Mouse (Mus musculus): ENCODE results near the gene Krba1. TPM values are rescaled to one million over a fixed set of nuclear protein-coding genes. Genes with fewer than 3 reads are reported as not detected.

The Krba1 gene
- polyA plus RNA-seq, 1 experiment from 2014 or later, result 10.1 TPM

DNA sequence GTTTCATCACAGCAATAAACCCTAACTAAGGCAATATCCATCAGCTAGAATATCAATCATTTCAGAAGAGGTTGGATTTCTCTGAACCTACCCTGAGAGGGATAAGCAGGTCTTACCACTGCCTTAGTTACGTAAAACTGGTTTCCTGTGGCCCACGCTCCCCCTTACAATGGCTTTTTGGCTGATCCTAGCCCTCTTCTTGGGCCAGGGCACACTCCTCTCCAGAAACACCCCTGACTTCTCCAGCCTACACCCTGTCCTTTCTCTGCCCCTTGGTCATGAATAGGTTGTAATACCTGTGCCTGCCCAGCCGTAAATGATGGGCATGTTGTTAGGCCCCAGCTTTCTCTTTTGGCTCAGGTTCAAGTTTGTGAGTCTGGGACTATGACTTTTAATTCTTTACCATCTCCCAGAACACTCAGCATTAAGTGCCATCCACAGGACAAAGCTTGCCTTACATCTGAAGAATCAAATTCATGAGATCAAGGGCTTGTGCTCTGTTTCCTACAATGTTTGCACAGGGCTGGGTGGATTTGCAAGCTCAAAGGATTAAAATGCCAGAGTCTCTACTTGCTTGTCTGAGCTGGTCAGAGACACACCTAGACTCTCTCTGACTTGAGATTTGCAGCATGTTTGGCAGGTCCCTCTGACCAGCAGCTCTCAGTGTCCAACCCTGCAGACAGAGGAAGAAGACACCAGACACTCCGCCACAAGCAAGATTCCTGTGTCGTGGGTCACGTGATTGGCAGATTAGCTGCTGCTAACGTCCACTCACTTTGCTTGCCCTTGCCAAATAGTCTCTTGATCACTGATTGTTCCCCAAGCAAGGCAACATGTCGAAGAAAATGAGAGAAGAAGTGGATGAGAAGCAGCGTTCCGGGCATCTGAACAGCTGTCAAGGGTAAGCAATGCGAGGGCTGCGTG lies 37.8 kb downstream of the Krba1 start:
- Histone ChIP-seq H3K4me3 (ENCODE audit: low read depth, low read length) (no peak overlapping the region), H3K9me3 (ENCODE audit: control insufficient read depth, low read length) (no peaks in the 10 kb centered on the region), H3K27me3 (replicated peaks; ENCODE audit: control insufficient read depth, insufficient read depth, low read length) (peaks cover 6% of the 10 kb centered on the region), H3K36me3 (ENCODE audit: control insufficient read depth, insufficient read depth, low read length) (peaks cover 4% of the 10 kb centered on the region; the same call in 1 of the 2 replicates), H3K9ac (ENCODE audit: low read depth, low read length) (no peak overlapping the region), H3K4me1 (replicated peaks; ENCODE audit: control insufficient read depth, insufficient read depth, low read length) (no peaks in the 10 kb centered on the region), H3K4me2 (no peak overlapping the region), H3K27ac (ENCODE audit: low read depth, low read length) (no peak overlapping the region)
- DNase-seq (ENCODE audit: low spot score) (no peak), ATAC-seq (replicated peaks; ENCODE audit: low FRiP score) (no peak)
- WGBS, result 49% methylated on average over 12 of the region's 12 CpGs

GRCm38 (mm10) chr6:48434651-48435050 lies 39.3 kb downstream of the Krba1 start:
- DNase-seq (ENCODE audit: low spot score) (no peak), ATAC-seq (replicated peaks; ENCODE audit: low FRiP score) (no peak)
- Histone ChIP-seq H3K4me2 (no peak overlapping the region), H3K4me3 (ENCODE audit: low read depth, low read length) (no peak overlapping the region), H3K27me3 (replicated peaks; ENCODE audit: control insufficient read depth, insufficient read depth, low read length) (peaks cover 21% of the 10 kb centered on the region), H3K9ac (ENCODE audit: low read depth, low read length) (no peak overlapping the region), H3K36me3 (ENCODE audit: control insufficient read depth, insufficient read depth, low read length) (peaks cover 4% of the 10 kb centered on the region; the same call in 1 of the 2 replicates), H3K4me1 (replicated peaks; ENCODE audit: control insufficient read depth, insufficient read depth, low read length) (no peaks in the 10 kb centered on the region), H3K27ac (ENCODE audit: low read depth, low read length) (no peak overlapping the region), H3K9me3 (ENCODE audit: control insufficient read depth, low read length) (no peaks in the 10 kb centered on the region)
- WGBS, result 61% methylated on average over 6 of the region's 6 CpGs

DNA sequence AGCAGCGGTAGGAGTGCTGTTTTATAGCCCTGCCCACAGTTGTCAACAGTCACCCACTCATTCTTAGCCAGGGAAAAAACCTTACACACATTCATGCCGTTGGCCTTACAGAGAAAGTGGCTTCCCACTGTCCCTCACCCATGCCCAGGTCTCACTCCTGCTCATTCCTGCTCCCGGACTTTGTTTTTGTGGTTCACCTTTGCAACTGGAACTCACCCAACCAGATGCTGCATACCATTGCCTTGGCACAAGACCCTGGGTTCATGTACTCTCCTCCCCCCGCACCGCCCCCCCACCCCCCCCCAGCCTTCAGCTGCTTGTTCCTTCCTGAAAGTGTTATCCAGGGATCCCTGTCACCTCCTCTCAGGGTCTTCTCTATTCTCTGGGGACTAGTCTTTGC lies 39.7 kb downstream of the Krba1 start:
- Histone ChIP-seq H3K9me3 (ENCODE audit: control insufficient read depth, low read length) (no peaks in the 10 kb centered on the region), H3K27ac (ENCODE audit: low read depth, low read length) (no peak overlapping the region), H3K4me3 (ENCODE audit: low read depth, low read length) (no peak overlapping the region), H3K36me3 (ENCODE audit: control insufficient read depth, insufficient read depth, low read length) (peaks cover 4% of the 10 kb centered on the region; the same call in 1 of the 2 replicates), H3K9ac (ENCODE audit: low read depth, low read length) (no peak overlapping the region), H3K4me2 (no peak overlapping the region), H3K4me1 (replicated peaks; ENCODE audit: control insufficient read depth, insufficient read depth, low read length) (no peaks in the 10 kb centered on the region), H3K27me3 (replicated peaks; ENCODE audit: control insufficient read depth, insufficient read depth, low read length) (peaks cover 22% of the 10 kb centered on the region)
- WGBS, result 49% methylated on average over 5 of the region's 5 CpGs
- DNase-seq (ENCODE audit: low spot score), result no peak
- no peak for ATAC-seq (replicated peaks; ENCODE audit: low FRiP score)

- Histone ChIP-seq H3K27me3 (replicated peaks; ENCODE audit: control insufficient read depth, insufficient read depth, low read length) (peaks cover 22% of the 10 kb centered on the region), H3K9ac (ENCODE audit: low read depth, low read length) (no peak overlapping the region), H3K4me1 (replicated peaks; ENCODE audit: control insufficient read depth, insufficient read depth, low read length) (no peaks in the 10 kb centered on the region), H3K9me3 (ENCODE audit: control insufficient read depth, low read length) (no peaks in the 10 kb centered on the region), H3K4me2 (no peak overlapping the region), H3K4me3 (ENCODE audit: low read depth, low read length) (no peak overlapping the region), H3K27ac (ENCODE audit: low read depth, low read length) (no peak overlapping the region), H3K36me3 (ENCODE audit: control insufficient read depth, insufficient read depth, low read length) (peaks cover 4% of the 10 kb centered on the region; the same call in 1 of the 2 replicates)
- 69% methylated on average over 5 of the region's 5 CpGs for WGBS
- DNase-seq (ENCODE audit: low spot score) (no peak), ATAC-seq (replicated peaks; ENCODE audit: low FRiP score) (no peak)
Observed at GRCm38 (mm10) chr6:48435706-48436349, 40.4 kb downstream of the Krba1 start.

DNA sequence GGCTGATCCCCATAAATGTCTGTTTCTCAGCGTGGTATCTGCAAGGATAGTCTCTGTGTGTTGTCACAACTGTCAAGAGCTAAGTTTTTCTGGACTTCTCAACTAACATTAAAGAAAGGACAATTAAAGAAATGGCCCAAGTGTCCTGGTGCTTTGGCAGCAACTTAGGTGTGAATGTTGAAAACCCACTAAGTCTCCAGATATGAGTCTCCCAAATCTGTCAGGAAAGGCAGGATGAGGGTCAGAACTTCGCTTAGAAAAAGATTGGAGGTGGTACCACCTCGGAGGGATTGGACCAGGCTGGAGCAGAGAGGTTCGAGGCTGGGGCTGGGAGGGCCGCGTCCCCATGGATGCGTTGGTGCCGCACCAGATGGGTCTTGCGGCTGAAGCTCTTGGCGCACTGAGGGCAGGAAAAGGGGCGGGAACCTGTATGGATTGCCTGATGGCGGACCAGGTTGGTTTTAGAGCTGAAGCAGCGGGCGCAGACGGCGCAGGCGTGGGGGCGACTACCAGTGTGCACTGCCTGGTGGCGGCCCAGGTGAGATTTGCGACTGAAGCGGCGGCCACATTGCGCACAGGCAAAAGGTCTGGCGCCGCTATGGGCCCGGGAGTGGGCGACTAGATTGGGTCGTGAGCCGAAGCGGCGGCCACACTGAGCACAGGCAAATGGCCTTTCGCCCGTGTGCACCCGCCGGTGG lies 42.4 kb downstream of the Krba1 start:
- ATAC-seq (replicated peaks; ENCODE audit: low FRiP score) (no peak), DNase-seq (ENCODE audit: low spot score) (no peak)
- Histone ChIP-seq H3K36me3 (ENCODE audit: control insufficient read depth, insufficient read depth, low read length) (peaks cover 4% of the 10 kb centered on the region; the same call in 1 of the 2 replicates), H3K9ac (ENCODE audit: low read depth, low read length) (no peak overlapping the region), H3K4me3 (ENCODE audit: low read depth, low read length) (no peak overlapping the region), H3K4me2 (no peak overlapping the region; the same call in 1 of the 2 replicates), H3K27me3 (replicated peaks; ENCODE audit: control insufficient read depth, insufficient read depth, low read length) (peaks cover 22% of the 10 kb centered on the region), H3K4me1 (replicated peaks; ENCODE audit: control insufficient read depth, insufficient read depth, low read length) (0 out of 2 replicates have a peak, but pooled peaks cover 3% of the 10 kb centered on the region), H3K27ac (ENCODE audit: low read depth, low read length) (no peak overlapping the region), H3K9me3 (ENCODE audit: control insufficient read depth, low read length) (peaks cover 3% of the 10 kb centered on the region; the same call in 1 of the 2 replicates)
- WGBS, result 52% methylated on average over 35 of the region's 35 CpGs

DNA sequence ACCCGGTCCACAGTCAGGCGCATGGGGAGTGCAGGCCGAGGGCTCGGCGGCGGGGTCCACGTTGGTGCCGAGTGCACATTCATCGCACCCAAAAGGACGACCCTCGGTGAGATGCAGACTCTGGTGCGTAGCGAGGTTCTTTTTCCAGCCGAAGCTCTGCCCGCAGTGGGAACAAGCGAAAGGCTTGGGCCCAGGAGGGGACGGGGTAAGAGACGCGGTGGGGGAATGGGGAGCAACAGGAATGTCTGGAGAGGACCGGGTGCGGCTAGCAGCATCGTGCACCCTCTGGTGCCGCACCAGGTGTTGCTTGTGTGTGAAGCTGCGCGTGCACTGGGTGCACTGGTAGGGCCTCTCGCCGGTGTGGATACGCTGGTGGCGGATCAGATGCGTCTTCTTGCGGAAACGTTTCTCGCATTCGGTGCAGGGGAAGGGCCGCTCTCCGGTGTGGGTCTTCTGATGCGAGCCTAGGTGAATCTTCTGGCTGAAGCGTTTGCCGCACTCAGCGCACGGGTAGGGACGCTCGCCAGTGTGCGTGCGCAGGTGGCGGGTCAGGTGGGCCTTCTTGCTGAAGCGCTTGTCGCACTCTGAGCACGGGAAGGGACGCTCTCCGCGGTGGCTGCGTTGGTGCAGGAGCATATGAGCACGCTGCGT lies 43.2 kb downstream of the Krba1 start:
- peaks cover 4% of the 10 kb centered on the region; the same call in 1 of the 2 replicates for H3K36me3 ChIP-seq (ENCODE audit: control insufficient read depth, insufficient read depth, low read length)
- no peak overlapping the region for H3K9ac ChIP-seq (ENCODE audit: low read depth, low read length)
- DNase-seq (ENCODE audit: low spot score) (peak; percentile 40), ATAC-seq (replicated peaks; ENCODE audit: low FRiP score) (no peak)
- peaks cover 22% of the 10 kb centered on the region for H3K27me3 ChIP-seq (replicated peaks; ENCODE audit: control insufficient read depth, insufficient read depth, low read length)
- peak overlapping the region; percentile 14; the same call in 1 of the 2 replicates for H3K4me3 ChIP-seq (ENCODE audit: low read depth, low read length)
- peak overlapping the region; percentile 19; the same call in 1 of the 2 replicates for H3K4me2 ChIP-seq
- H3K9me3 ChIP-seq (ENCODE audit: control insufficient read depth, low read length), result peaks cover 3% of the 10 kb centered on the region; the same call in 1 of the 2 replicates
- WGBS, result 52% methylated on average over 55 of the region's 55 CpGs
- H3K27ac ChIP-seq (ENCODE audit: low read depth, low read length), result no peak overlapping the region
- H3K4me1 ChIP-seq (replicated peaks; ENCODE audit: control insufficient read depth, insufficient read depth, low read length), result peaks cover 4% of the 10 kb centered on the region; the same call in 1 of the 2 replicates

DNA sequence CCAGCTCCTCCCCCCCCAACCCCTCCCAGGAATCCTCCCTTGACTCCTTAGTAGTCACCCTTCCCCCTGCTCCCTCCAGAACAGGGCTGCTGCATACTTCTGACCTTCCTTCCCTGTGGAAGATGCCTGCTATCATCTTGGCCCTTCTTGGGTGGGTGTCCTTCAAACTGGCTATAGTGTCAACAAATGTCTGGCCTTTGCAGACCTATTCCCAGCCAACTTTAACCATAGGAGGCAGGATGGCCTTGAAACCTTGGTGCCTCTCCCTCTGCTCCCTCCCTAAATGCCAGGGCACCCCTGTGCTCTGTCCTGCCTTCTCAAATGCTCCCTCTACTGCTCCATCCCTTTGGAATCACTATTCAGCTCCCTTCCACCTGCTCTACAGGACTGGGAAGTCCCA lies 44.3 kb downstream of the Krba1 start:
- Histone ChIP-seq H3K9me3 (ENCODE audit: control insufficient read depth, low read length) (peaks cover 3% of the 10 kb centered on the region; the same call in 1 of the 2 replicates), H3K36me3 (ENCODE audit: control insufficient read depth, insufficient read depth, low read length) (peaks cover 4% of the 10 kb centered on the region; the same call in 1 of the 2 replicates), H3K4me1 (replicated peaks; ENCODE audit: control insufficient read depth, insufficient read depth, low read length) (peaks cover 5% of the 10 kb centered on the region; the same call in 1 of the 2 replicates), H3K4me2 (no peak overlapping the region), H3K9ac (ENCODE audit: low read depth, low read length) (no peak overlapping the region), H3K4me3 (ENCODE audit: low read depth, low read length) (no peak overlapping the region), H3K27ac (ENCODE audit: low read depth, low read length) (no peak overlapping the region), H3K27me3 (replicated peaks; ENCODE audit: control insufficient read depth, insufficient read depth, low read length) (peaks cover 22% of the 10 kb centered on the region)
- DNase-seq (ENCODE audit: low spot score) (no peak), ATAC-seq (replicated peaks; ENCODE audit: low FRiP score) (no peak)
